Mouse (Mus musculus) CH12.LX (cell line): Measurements from ENCODE around the gene Foxn1. TPM values are rescaled to one million over a fixed set of nuclear protein-coding genes. Genes with fewer than 3 reads are reported as not detected.
A peak's percentile ranks its signal among the peaks of the same experiment; 100 is the strongest.

ENCODE experiments used
- DNase-seq: peaks from one replicate; pipeline ENCODE4 v3.0.0-alpha.2; 2013; ENCODE audit errors: extremely low read depth
- H3K27ac ChIP-seq: 2 replicates; pipeline ENCODE4 v1.5.1; 2012; ENCODE audit warnings: low read depth, mild to moderate bottlenecking, control low read depth, moderate library complexity; ENCODE audit not compliant: insufficient read depth
- H3K27me3 ChIP-seq: replicated peaks from 2 replicates; pipeline ENCODE3; 2012; ENCODE audit warnings: inconsistent platforms
- H3K36me3 ChIP-seq, 2 experiments: replicated peaks in 1 of 2; 2 replicates each; pipeline versions ENCODE3 to v1.6.1; 2012; ENCODE audit warnings: inconsistent platforms in 1 of 2, low read length in 1 of 2, mild to moderate bottlenecking in 1 of 2, mixed read lengths in 1 of 2, moderate library complexity in 1 of 2; ENCODE audit not compliant: control insufficient read depth in 1 of 2, insufficient read depth in 1 of 2
- H3K4me1 ChIP-seq, 2 experiments: 2 replicates each; pipeline ENCODE4 v1.6.1; 2012; ENCODE audit warnings: inconsistent platforms in 1 of 2, moderate library complexity in 1 of 2; ENCODE audit not compliant: insufficient read depth in 2 of 2, control insufficient read depth in 1 of 2
- H3K4me2 ChIP-seq: 2 replicates; pipeline ENCODE4 v1.6.1; 2012; ENCODE audit warnings: low read depth, mild to moderate bottlenecking, control low read depth; ENCODE audit not compliant: poor library complexity, insufficient read depth, severe bottlenecking
- H3K4me3 ChIP-seq, 3 experiments: fragments of 150-350 bp in 1 of 3; sonication (generic) in 1 of 3; replicated peaks in 1 of 3; 2 replicates each; pipeline versions ENCODE3 to v1.5.1; 2011 to 2012; ENCODE audit warnings: low read depth in 2 of 3, low read length in 2 of 3, mild to moderate bottlenecking in 2 of 3, moderate library complexity in 2 of 3, control low read depth in 1 of 3, improper control_type of control experiment in 1 of 3, inconsistent platforms in 1 of 3, mixed read lengths in 1 of 3; ENCODE audit not compliant: poor library complexity in 1 of 3
- H3K79me2 ChIP-seq: replicated peaks from 2 replicates; pipeline ENCODE4 v1.6.1; 2012; ENCODE audit warnings: mild to moderate bottlenecking, moderate library complexity; ENCODE audit not compliant: control insufficient read depth, poor library complexity, insufficient read depth, severe bottlenecking; ENCODE audit errors: extremely low read depth
- H3K9ac ChIP-seq: 2 replicates; pipeline ENCODE4 v1.6.1; 2012; ENCODE audit warnings: low read depth, mild to moderate bottlenecking, control low read depth, moderate library complexity; ENCODE audit not compliant: insufficient read depth
- H3K9me3 ChIP-seq: replicated peaks from 2 replicates; pipeline ENCODE3; 2012; ENCODE audit warnings: low read length, inconsistent platforms, mixed read lengths
- BHLHE40 ChIP-seq: IDR thresholded peaks from 2 replicates; pipeline ENCODE4 v1.6.1; 2011; ENCODE audit warnings: mild to moderate bottlenecking, low read depth, low read length, improper control_type of control experiment
- CHD2 ChIP-seq: IDR thresholded peaks from 2 replicates; pipeline ENCODE4 v1.6.1; 2011; ENCODE audit warnings: low read length, improper control_type of control experiment
- ELF1 ChIP-seq: IDR thresholded peaks from 2 replicates; pipeline ENCODE4 v1.6.1; 2014; ENCODE audit warnings: low read depth, mild to moderate bottlenecking, inconsistent platforms, low read length, improper control_type of control experiment
- ETS1 ChIP-seq: conservative IDR thresholded peaks from 2 replicates; pipeline ENCODE4 v1.6.1; 2012; ENCODE audit warnings: low read depth, mild to moderate bottlenecking, inconsistent platforms, low read length, improper control_type of control experiment, moderate library complexity
- GABPA ChIP-seq: IDR thresholded peaks from 2 replicates; pipeline ENCODE4 v1.6.1; 2012; ENCODE audit warnings: low read depth, low read length, improper control_type of control experiment, inconsistent platforms; ENCODE audit not compliant: insufficient replicate concordance
- HCFC1 ChIP-seq: IDR thresholded peaks from 2 replicates; pipeline ENCODE4 v1.6.1; 2012; ENCODE audit warnings: low read depth, mild to moderate bottlenecking, inconsistent platforms, low read length, improper control_type of control experiment
- IRF4 ChIP-seq: IDR thresholded peaks from 2 replicates; pipeline ENCODE4 v1.6.1; 2014; ENCODE audit warnings: low read depth, mild to moderate bottlenecking, inconsistent platforms, low read length, improper control_type of control experiment
- MEF2A ChIP-seq: IDR thresholded peaks from 2 replicates; pipeline ENCODE4 v1.6.1; 2014; ENCODE audit warnings: low read depth, mild to moderate bottlenecking, inconsistent platforms, low read length, improper control_type of control experiment, borderline replicate concordance
- MXI1 ChIP-seq: IDR thresholded peaks from 2 replicates; pipeline ENCODE4 v1.6.1; 2011; ENCODE audit warnings: mild to moderate bottlenecking, low read depth, low read length, improper control_type of control experiment
- NELFE ChIP-seq: IDR thresholded peaks from 2 replicates; pipeline ENCODE4 v1.6.1; 2011; ENCODE audit warnings: low read depth, low read length, improper control_type of control experiment
- NRF1 ChIP-seq: IDR thresholded peaks from 2 replicates; pipeline ENCODE4 v1.6.1; 2014; ENCODE audit warnings: low read depth, mild to moderate bottlenecking, inconsistent platforms, low read length, improper control_type of control experiment, moderate library complexity
- PAX5 ChIP-seq: IDR thresholded peaks from 2 replicates; pipeline ENCODE4 v1.6.1; 2012; ENCODE audit warnings: low read length, inconsistent platforms, mixed read lengths
- POLR2A ChIP-seq: IDR thresholded peaks from 2 replicates; pipeline ENCODE4 v1.6.1; 2011; ENCODE audit warnings: low read depth, mild to moderate bottlenecking, improper control_type of control experiment, low read length
- POLR2AphosphoS2 ChIP-seq: IDR thresholded peaks from 2 replicates; pipeline ENCODE4 v1.6.1; 2011; ENCODE audit warnings: low read depth, low read length, improper control_type of control experiment
- RAD21 ChIP-seq: IDR thresholded peaks from 2 replicates; pipeline ENCODE4 v1.6.1; 2011; ENCODE audit warnings: low read depth, mild to moderate bottlenecking, low read length, improper control_type of control experiment, moderate library complexity
- RCOR1 ChIP-seq: conservative IDR thresholded peaks from 2 replicates; pipeline ENCODE4 v1.6.1; 2012; ENCODE audit warnings: low read depth, mild to moderate bottlenecking, inconsistent platforms, low read length, improper control_type of control experiment
- SIN3A ChIP-seq: IDR thresholded peaks from 2 replicates; pipeline ENCODE4 v1.6.1; 2012; ENCODE audit warnings: low read length, improper control_type of control experiment, inconsistent platforms
- TBP ChIP-seq: conservative IDR thresholded peaks from 2 replicates; pipeline ENCODE4 v1.6.1; 2011; ENCODE audit warnings: low read depth, low read length, improper control_type of control experiment
- TCF12 ChIP-seq: IDR thresholded peaks from 2 replicates; pipeline ENCODE4 v1.6.1; 2014; ENCODE audit warnings: low read depth, mild to moderate bottlenecking, inconsistent platforms, low read length, improper control_type of control experiment
- UBTF ChIP-seq: IDR thresholded peaks from 2 replicates; pipeline ENCODE4 v1.6.1; 2012; ENCODE audit warnings: low read depth, mild to moderate bottlenecking, inconsistent platforms, low read length, improper control_type of control experiment, moderate library complexity
- USF1 ChIP-seq: IDR thresholded peaks from 2 replicates; pipeline ENCODE4 v1.6.1; 2014; ENCODE audit warnings: low read depth, mild to moderate bottlenecking, inconsistent platforms, low read length, improper control_type of control experiment
- ZKSCAN1 ChIP-seq: IDR thresholded peaks from 2 replicates; pipeline ENCODE4 v1.6.1; 2012; ENCODE audit warnings: low read depth, inconsistent platforms, low read length, improper control_type of control experiment, borderline replicate concordance
- ZMIZ1 ChIP-seq: IDR thresholded peaks from 2 replicates; pipeline ENCODE4 v1.6.1; 2012; ENCODE audit warnings: low read depth, mild to moderate bottlenecking, inconsistent platforms, low read length, improper control_type of control experiment
- dilution Hi-C: fragments of 300-500 bp; cut with MboI; formaldehyde crosslinking; loops from 2 replicates; pipeline ENCODE4 v1.14.3; 2020; ENCODE audit warnings: low sequenced_read_pairs; ENCODE audit not compliant: extremely low pct_unique_long_range_greater_than_20kb, extremely low pct_ligation_motif_present
- in situ Hi-C: fragments of 300-500 bp; cut with MboI; formaldehyde crosslinking; loops from 3 replicates; pipeline ENCODE4 v1.14.3; 2019; ENCODE audit warnings: low sequenced_read_pairs, low pct_ligation_motif_present, low pct_unique_long_range_greater_than_20kb, mixed read lengths
- polyA plus RNA-seq: library from polyadenylated mRNA; unstranded; fragments of >175 nt; gene quantifications from 2 replicates; pipeline ENCODE4 v1.2.1, GENCODE M21; 2012; ENCODE audit warnings: low read depth; ENCODE audit not compliant: insufficient read length
- total RNA-seq, 2 experiments: library from RNA; depleted of rRNA; stranded (reverse); fragments of 300-350 nt in 1 of 2; fragments of >200 nt in 1 of 2; gene quantifications; 2 replicates each; pipeline ENCODE4 v1.2.3; 2012 to 2014

Gene Foxn1
- total and polyA plus RNA-seq, 3 experiments, result not detected

DNA sequence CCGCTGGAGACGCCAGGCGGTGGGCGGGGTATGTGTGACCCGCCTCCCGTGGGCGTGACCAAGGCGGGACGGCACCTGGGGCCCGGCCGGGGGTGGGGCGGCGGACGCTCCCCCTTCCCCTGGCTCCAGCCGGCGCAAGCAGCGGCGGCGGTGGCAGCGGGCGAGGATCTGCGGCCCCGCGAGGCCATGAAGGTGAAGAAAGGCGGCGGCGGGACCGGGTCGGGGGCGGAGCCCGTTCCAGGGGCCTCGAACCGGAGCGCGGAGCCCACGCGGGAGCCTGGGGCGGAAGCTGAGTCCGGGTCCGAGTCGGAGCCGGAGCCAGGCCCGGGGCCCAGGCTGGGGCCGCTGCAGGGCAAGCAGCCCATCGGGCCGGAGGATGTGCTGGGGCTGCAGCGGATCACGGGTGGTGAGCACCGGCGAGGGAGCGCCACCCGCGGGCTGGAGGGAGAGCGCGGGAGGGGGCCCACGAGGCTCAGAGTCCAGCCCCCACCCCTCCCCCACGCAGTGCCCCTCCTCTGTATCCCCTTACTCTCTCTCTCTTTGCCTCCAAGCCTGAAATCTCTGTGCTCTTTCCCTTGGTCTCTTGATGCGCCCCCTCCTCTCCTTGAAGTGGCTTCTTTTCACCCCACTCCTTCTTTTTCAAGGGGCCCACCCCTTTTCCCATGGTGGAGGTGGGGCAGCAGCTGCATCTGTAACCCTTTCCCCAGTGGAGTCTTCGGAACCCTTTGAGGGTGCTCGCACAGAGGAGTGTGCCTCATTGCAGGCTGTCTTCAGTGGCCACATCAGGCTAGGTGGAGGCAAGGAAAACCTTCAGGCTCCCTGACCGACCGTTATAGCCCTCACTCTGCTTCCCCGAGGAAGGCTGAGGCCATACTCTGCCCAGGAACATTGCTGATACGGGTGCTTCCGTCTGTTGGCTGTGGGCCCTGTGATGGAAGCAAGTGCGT is 42.7 kb downstream of the Foxn1 start, which contains the start of gene Unc119:
TSS of gene Unc119 (plus strand) at position 102 of the 947 bp plus-strand sequence.
- no peaks in the 10 kb centered on the region for H3K9me3 ChIP-seq
- TF ChIP-seq ETS1 (no peak), NRF1 (peak; percentile 57), NELFE (peak; percentile 84), GABPA (no peak), POLR2AphosphoS2 (peak; percentile 70; the same call in 1 of the 2 replicates), BHLHE40 (0 out of 2 replicates have a peak, but pooled peaks have one; percentile 25), ZKSCAN1 (no peak), RCOR1 (peak; percentile 44; the same call in 1 of the 2 replicates), MXI1 (0 out of 2 replicates have a peak, but pooled peaks have one; percentile 72), TBP (no peak), ELF1 (peak; percentile 22; the same call in 1 of the 2 replicates), PAX5 (no peak), CHD2 (peak; percentile 67), RAD21 (no peak; the same call in 1 of the 2 replicates), TCF12 (peak; percentile 71; the same call in 1 of the 2 replicates), IRF4 (peak; percentile 28; the same call in 1 of the 2 replicates), POLR2A (peak; percentile 78), MEF2A (peak; percentile 69), SIN3A (peak; percentile 46), UBTF (peak; percentile 55; the same call in 1 of the 2 replicates), USF1 (no peak), ZMIZ1 (peak; percentile 87), HCFC1 (no peak)
- TF ChIP-seq, all 38 proteins: peak for 15
- peak within 1 kb of the TSS; percentile 44 for H3K27ac ChIP-seq
- H3K79me2 ChIP-seq, result peaks cover 8% of the 10 kb centered on the region
- H3K4me1 ChIP-seq, result peaks cover 25 to 46% of the 10 kb centered on the region in 2 experiments
- H3K4me3 ChIP-seq, result peak within 1 kb of the TSS; percentile 73 to 86 (median 75)
- dilution Hi-C loops, result no loop called here
- DNase-seq, result no peak
- peaks cover 32 to 46% of the 10 kb centered on the region in 2 experiments for H3K36me3 ChIP-seq
- peak within 1 kb of the TSS; percentile 77 for H3K4me2 ChIP-seq
- H3K9ac ChIP-seq, result peak within 1 kb of the TSS; percentile 91
- H3K27me3 ChIP-seq, result no peaks in the 10 kb centered on the region
- in situ Hi-C loops, result no loop called here
